Mouse (Mus musculus): ENCODE data around the gene Nup107.
A peak's percentile ranks its signal among the peaks of the same experiment; 100 is the strongest.

Gene Nup107

GRCm38 (mm10) chr10:117792141-117793091 lies at the start of gene Nup107:
Gene Nup107 (minus strand): TSS chr10:117792705.
- DNase-seq (ENCODE audit: low spot score): peak; percentile 100

- DNase-seq (ENCODE audit: low spot score): no peak
Measured at GRCm38 (mm10) chr10:117841765-117842164, 49.3 kb upstream of the Nup107 start.

- DNase-seq (ENCODE audit: low spot score): no peak
Measured at GRCm38 (mm10) chr10:117840431-117840995, 48.0 kb upstream of the Nup107 start.

- DNase-seq (ENCODE audit: low spot score): no peak
Measured at GRCm38 (mm10) chr10:117839737-117840136, 47.2 kb upstream of the Nup107 start.

GRCm38 (mm10) chr10:117838924-117839323 lies 46.4 kb upstream of the Nup107 start:
- no peak for DNase-seq (ENCODE audit: low spot score)

GRCm38 (mm10) chr10:117836354-117836753 lies 43.8 kb upstream of the Nup107 start:
- no peak for DNase-seq (ENCODE audit: low spot score)

GRCm38 (mm10) chr10:117835453-117835852 lies 42.9 kb upstream of the Nup107 start:
- DNase-seq (ENCODE audit: low spot score): no peak

- no peak for DNase-seq (ENCODE audit: low spot score)
Measured at GRCm38 (mm10) chr10:117830797-117831196, 38.3 kb upstream of the Nup107 start.

- DNase-seq (ENCODE audit: low spot score): no peak
Measured at GRCm38 (mm10) chr10:117829472-117830155, 37.1 kb upstream of the Nup107 start.

GRCm38 (mm10) chr10:117829022-117829421 lies 36.5 kb upstream of the Nup107 start:
- no peak for DNase-seq (ENCODE audit: low spot score)

GRCm38 (mm10) chr10:117828536-117828935 lies 36.0 kb upstream of the Nup107 start:
- no peak for DNase-seq (ENCODE audit: low spot score)

GRCm38 (mm10) chr10:117824647-117825046 lies 32.1 kb upstream of the Nup107 start:
- DNase-seq (ENCODE audit: low spot score): no peak

- no peak for DNase-seq (ENCODE audit: low spot score)
Measured at GRCm38 (mm10) chr10:117824139-117824538, 31.6 kb upstream of the Nup107 start.

GRCm38 (mm10) chr10:117823321-117823720 lies 30.8 kb upstream of the Nup107 start:
- no peak for DNase-seq (ENCODE audit: low spot score)

- no peak for DNase-seq (ENCODE audit: low spot score)
Measured at GRCm38 (mm10) chr10:117818600-117818999, 26.1 kb upstream of the Nup107 start.

- DNase-seq (ENCODE audit: low spot score): no peak
Measured at GRCm38 (mm10) chr10:117816721-117817120, 24.2 kb upstream of the Nup107 start.

- peak; percentile 46 for DNase-seq (ENCODE audit: low spot score)
Measured at GRCm38 (mm10) chr10:117812501-117812900, 20.0 kb upstream of the Nup107 start.

GRCm38 (mm10) chr10:117811555-117811954 lies 19.1 kb upstream of the Nup107 start:
- no peak for DNase-seq (ENCODE audit: low spot score)

GRCm38 (mm10) chr10:117810506-117810905 lies 18.0 kb upstream of the Nup107 start:
- no peak for DNase-seq (ENCODE audit: low spot score)

GRCm38 (mm10) chr10:117808068-117808467 lies 15.6 kb upstream of the Nup107 start:
- no peak for DNase-seq (ENCODE audit: low spot score)

- no peak for DNase-seq (ENCODE audit: low spot score)
Measured at GRCm38 (mm10) chr10:117805919-117806318, 13.4 kb upstream of the Nup107 start.
